Mouse (Mus musculus): ENCODE results near the gene Mroh2a.
"Not testable (repeated sequence)": the region's sequence is repeated elsewhere in the genome, so short reads cannot be mapped to it uniquely, and the experiment has no call there.

Gene Mroh2a

DNA sequence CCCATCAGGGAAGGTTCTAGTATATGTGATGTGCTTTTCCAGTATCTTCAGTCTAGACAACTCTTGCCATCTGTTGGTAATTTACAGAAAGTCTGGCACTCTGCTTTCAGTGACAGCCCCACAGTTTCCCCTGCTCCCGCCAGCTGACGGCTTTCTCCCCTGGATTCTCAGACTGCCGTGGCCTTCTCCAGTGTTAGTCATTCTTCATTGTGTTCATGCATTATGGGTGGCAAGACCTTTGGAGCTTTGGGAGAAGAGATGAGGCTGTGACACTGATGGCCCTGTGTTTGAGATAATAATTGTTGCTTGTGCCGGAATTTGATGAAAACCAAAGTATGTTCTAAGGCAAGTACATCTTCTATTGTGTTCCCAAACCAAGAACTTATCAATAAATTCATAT is 8.2 kb upstream of the Mroh2a start:
- no peak for DNase-seq (ENCODE audit: low read depth, low spot score)

DNA sequence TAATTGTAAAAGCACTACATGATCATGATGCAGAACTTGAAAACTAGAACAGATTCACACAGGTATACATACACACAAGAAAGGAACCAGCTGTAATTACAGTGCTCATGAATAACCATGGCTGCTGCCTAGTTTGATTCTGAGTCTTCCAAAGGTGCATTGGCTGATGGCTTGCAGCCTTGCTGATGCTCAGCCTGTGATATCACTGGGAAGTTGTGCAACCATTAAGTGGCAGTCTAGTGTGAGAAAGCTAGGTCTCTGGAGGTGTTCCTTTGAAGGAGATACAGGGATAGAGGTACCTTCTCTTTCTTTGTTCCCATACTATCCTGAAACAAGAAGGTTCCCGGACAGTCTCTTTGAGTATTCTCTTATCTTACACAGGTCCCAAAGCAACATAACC is 7.7 kb upstream of the Mroh2a start:
- no peak for DNase-seq (ENCODE audit: low read depth, low spot score)

- peak; percentile 57 for DNase-seq (ENCODE audit: low read depth, low spot score)
Observed at GRCm38 (mm10) chr1:88220336-88220735, 6.5 kb upstream of the Mroh2a start.

GRCm38 (mm10) chr1:88222216-88222615 is 4.6 kb upstream of the Mroh2a start:
- DNase-seq (ENCODE audit: low read depth, low spot score) = no peak

DNA sequence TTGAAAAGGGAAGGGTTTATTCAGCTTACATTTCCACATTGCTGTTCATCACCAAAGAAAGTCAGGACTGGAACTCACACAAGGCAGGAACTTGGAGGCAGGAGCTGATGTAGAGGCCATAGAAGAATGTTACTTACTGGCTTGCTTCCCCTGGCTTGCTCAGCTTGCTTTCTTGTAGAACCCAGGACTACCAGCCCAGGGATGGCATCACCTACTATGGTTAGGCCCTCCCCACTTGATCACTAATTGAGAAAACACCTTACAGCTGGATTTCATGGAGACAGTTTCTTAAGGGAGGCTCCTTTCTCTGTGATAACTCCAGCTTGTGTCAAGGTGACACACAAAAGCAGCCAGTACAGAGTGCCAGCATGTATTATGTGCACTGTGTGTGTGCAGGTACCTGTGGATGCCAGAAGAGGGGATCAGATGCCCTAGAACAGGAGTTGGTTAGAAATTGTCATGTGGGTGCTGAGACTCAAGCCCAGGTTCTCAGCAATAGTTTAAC is 3.7 kb upstream of the Mroh2a start:
- not testable (repeated sequence) for DNase-seq (ENCODE audit: low read depth, low spot score)

DNA sequence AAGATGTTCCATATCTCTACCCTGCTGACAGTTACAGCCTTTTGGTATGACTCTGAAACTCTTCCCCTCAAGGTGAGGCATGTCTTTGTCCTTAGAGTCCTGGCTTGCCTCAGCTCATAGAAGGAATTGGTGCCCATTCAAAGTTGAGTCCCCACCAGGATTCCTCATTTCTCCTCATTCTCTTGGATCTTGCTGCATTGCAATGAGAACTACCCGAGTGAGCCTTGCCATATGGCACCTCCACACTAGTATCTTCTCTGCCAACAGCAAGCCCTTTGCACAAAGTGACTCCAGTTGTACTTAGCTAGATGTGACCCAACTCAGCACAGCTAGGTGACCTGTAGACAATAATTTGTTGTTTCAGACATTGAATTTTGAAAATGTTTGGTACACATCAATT is 3.2 kb upstream of the Mroh2a start:
- DNase-seq (ENCODE audit: low read depth, low spot score) = no peak

DNA sequence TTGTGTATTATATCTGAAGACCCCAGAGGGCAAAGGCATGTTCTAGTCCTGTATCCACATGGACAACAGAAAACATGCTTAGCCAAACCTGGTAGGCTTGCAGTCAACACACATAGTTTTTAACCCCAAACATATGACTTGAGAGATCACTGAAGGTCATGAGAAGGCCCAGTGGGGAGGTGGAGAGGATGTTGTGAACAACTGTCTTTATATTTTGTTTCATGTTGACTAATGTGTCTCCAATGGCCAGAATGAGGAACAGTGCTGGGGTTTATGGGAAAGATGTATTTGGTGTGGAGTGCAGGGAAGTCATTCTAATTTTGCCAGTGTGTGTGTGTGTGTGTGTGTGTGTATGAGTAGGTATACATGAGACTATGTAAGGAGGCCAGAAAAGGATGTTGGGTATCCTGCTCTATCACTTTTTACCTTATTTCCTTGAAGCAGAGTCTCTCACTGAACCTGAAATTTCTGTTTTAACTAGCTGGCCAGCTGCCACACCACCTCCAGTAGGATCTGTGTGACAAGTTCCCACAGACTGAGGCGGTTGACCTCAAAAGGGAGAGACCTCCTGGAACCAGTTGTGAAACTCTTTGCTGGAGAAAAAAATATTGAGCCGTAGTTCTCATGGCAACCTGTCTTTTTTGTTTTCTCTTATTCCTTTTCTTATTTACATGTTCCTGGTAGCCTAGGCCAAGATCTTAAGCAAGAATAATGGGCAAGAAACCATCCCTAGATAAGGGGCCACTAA is 2.6 kb upstream of the Mroh2a start:
- no peak for DNase-seq (ENCODE audit: low read depth, low spot score)

DNA sequence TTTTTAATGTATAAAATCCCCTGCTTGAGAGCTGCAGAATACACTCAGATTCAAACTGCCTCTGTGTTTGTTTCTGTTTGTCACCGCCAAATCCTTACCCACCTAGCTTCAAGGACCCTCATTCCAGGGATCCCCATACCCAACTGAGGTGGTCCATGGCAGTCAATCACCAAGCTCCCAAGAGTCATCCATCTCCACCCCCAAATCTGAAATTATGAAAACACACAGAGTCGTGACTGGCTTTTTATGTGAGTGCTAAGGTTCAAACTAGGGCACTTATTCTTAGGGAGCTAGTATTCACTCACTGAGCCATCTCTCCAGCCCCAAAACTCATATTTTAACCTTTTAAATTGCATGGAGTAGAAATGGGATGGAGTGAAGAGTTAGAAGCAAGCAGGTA is 1.5 kb upstream of the Mroh2a start:
- not testable (repeated sequence) for DNase-seq (ENCODE audit: low read depth, low spot score)

DNA sequence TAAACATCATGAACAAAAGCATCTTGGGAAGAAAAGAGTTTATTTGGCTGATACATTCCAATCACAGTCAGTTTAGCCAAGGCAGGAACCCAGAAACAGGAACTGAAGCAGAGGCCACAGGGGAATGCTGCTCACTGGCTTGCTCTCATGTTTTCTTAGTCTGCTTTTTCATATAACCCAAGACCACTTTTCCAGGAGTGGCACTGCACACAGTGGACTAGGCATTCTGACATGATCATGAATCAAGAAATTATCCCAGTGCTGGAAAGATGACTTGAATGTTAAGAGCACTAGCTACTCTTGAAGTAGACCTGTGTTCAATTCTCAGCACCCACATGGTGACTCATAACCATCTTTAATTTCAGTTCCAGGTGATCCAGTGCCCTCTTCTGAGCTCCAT is 1.0 kb upstream of the Mroh2a start:
- no peak for DNase-seq (ENCODE audit: low read depth, low spot score)

DNA sequence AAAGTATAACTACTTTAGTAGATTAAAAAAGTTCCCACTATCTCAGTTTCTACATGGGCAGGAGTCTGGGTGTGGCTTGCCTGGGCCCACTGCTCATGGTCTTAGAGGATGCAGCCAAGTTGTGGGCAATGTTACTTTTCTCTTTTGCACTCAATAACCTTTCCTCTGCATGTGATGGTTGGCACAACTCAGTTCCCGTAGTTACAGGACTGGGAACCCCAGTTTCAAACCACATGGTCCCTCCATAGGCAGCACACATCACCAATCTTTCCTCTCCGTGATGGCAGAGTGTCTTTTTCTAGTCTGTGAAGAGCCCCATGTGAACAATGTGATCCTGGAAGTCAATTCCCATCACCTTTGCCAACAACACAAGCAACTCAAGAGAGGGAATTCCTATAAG is 696 bp downstream of the Mroh2a start:
- DNase-seq (ENCODE audit: low read depth, low spot score) = no peak

GRCm38 (mm10) chr1:88228121-88228520 is 1.3 kb downstream of the Mroh2a start:
- no peak for DNase-seq (ENCODE audit: low read depth, low spot score)

- no peak for DNase-seq (ENCODE audit: low read depth, low spot score)
Observed at GRCm38 (mm10) chr1:88229566-88229965, 2.8 kb downstream of the Mroh2a start.

DNA sequence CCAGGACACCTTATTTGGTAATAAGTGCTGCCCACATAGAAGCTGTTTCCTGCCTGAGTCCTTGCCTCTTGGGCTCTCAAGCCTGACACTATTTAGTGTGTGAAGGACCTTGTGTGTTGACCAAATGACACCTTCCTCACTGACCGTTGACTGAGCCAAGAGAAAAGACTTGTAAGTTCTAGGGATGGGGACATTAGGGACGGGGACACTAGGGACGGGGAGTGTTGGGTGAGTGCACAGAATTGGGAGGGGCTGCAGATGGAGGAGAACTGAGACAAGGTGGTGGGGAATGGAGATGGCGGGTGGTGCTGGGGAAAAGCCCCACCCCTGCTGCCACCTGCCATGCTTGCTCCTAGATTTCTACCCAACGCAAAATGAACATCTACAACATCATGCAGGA is 3.2 kb downstream of the Mroh2a start:
- DNase-seq (ENCODE audit: low read depth, low spot score) = no peak

DNA sequence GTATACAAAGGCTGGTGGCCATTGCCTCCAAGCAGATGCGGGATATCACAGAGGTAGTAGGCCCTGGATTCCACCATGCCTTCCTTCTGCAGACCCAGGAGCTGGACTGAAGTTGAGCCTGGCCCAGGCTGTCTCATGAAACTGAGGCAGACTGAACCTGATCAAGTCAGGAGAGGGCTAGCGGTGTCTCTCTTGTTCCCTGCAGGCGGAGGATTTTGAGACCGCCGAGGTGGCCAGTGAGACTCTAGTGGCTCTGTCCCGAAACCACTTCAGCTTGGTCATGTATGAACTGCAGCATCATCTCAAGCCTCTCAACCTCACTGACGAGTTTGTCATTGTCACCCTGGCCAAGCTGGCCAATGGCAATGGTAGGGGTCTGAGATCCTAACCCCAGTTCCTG is 3.6 kb downstream of the Mroh2a start:
- DNase-seq (ENCODE audit: low read depth, low spot score) = no peak

DNA sequence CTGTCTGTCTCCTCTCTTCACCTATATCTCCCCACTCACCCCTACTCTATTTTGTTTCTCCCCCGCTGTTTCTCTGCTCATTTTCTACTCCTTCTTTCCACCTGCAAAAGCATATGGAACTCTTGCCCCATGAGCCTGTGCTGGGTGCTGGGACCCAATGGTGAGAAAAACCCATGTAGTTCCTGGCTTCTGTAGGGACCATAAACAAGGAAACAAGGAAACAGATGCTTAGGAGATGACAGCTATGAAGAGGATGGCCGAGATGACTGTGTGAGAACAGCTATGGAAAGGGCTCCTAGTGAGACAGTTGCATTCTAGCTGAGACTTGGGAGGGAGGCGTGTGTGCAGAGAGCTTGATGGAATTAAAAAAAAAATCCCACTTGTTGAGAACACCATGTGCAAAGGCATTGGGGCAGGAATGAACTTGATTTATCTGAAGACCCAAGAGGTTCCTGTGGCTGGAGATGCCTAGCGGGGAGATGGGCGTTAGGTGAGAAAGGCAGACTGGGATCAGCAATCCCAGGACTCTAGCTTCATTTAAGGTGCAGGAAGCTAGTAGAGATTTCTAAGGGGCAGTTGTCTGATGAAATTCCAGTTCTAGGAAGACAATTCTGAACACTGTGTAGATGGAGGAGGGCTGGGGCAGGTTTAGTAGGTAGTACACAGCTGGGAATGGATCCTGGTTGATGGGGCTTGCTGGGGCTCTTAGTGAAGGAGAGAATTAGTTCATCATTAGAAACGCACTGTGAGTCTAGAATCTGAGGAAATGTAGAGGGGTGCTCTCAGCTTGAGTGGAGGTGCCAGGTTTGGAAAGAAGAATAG is 4.4 kb downstream of the Mroh2a start:
- DNase-seq (ENCODE audit: low read depth, low spot score) = no peak

- no peak for DNase-seq (ENCODE audit: low read depth, low spot score)
Observed at GRCm38 (mm10) chr1:88231803-88232499, 5.2 kb downstream of the Mroh2a start.

DNA sequence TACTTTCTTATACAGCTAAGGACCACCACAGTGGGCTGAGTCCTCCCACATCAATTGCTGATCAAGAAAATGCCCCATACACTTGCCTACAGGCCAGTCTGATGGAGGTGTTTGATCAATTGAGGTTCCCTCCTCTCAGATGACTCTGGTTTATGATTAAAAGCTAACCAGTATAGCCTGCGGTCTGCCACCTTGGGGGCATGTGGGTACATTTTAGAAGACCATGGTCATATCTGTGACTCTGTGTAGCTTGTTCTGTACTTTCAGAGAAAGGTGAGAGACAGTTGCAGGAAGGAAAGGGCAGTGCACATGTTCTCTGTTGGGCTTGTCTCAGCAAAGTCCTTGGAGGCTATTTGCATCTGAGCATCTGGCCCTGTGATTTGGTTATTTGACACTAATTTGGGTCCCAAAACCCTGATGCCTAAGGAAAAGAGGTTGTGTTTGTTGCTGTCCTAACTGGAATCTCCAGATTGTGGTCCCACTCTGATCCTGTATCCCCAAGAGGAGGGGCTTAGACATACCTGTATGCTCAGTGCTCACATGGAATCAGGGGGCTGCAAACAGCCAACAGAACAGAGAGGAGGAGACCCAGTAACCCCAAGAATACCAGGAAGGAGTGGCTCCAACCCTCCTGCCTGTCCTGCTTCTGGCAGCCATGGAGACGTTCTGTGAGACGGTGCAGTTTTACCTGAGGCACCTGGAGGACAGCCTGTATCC is 6.0 kb downstream of the Mroh2a start:
- no peak for DNase-seq (ENCODE audit: low read depth, low spot score)

- DNase-seq (ENCODE audit: low read depth, low spot score) = no peak
Observed at GRCm38 (mm10) chr1:88233421-88234247, 6.8 kb downstream of the Mroh2a start.

DNA sequence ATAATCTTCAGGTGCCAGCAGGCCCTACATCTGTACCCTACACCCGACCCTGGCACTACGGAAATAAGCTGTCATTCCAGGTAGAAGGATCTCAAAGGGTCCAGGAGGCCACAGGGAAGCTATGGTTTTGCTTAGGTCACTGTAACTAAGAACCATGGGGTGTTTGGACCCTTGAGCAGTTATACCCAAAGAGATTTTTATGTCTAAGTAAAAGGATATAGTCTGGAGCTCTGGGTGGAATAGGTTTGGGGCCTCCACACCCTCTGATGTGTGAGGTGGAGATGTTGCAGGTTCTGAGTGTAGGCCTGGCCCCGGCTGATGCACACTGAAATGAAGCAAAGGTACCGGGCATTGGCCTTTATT is 7.4 kb downstream of the Mroh2a start:
- no peak for DNase-seq (ENCODE audit: low read depth, low spot score)

DNA sequence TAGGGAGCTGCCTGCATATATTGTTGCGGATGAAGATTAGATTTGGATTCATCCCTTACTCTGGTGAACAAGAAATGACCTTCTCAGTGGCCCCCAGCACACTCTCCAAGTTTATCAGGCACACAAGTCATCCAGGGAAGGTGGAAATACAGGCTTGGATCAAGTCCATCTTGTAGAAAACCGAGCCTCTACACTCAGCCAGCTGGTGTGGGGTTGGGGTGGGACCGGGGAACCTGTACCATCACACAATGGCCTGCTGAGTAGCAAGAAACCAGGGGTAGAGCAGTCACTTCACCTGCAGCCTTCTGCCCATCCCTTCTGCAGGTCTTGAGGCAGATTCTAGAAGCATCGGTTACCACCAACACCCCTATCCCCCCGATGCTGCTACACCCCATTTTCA is 7.9 kb downstream of the Mroh2a start:
- no peak for DNase-seq (ENCODE audit: low read depth, low spot score)
